Mouse (Mus musculus): ENCODE data around the gene Kif26b. TPM values are rescaled to one million over a fixed set of nuclear protein-coding genes. Genes with fewer than 3 reads are reported as not detected.

Kif26b gene
- 0.02 and 0.20 TPM in 2 replicates for total RNA-seq (2015)
- total RNA-seq (2017) = 0.04 TPM in 1 of 2 replicates, not detected in the other

DNA sequence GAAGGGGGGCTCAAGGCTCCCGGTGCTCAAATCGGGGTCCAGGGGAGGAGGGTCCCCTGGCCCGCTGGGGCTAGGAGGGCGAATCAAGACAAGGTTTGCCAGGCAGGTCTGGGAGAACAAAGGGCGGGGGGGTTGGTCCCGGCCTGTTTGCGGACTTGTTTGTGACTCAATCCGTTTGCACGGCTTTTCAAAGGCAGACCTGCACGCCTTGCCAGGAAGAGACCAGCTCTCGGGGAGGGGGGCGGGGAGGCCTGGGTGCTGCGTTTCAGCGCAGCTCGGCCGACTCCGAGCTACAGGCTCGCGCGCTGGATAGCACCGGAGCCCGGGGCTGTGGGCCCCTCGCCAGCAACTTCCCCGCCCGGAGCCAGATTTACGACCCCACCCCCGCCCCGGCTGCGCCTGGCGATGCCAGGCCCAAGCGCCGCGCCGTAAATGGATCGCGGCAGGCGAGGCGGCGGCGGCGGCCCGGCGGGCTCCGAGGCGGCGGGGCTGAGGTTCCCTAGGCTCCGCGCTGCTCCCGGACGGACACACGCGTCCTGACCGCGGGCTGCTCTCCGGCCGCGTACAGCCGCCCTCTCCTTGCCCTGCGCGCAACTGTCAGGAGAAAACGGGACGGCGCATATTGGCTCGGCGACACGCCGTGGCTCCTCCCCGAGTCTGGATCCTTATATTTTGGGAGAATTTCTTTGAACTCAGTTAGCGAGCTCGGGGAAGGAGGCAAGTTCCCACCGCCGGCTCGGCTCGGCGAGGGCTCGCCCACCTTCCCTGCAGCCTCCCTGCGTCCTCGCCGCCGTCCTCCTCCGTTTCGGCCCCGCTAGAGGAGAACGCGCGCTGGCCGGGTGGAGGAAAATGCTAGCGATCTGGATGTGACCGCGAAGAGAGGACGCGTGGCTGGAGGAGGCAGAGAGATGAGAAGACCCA, at the start of gene Kif26b:
Gene Kif26b, plus strand, starts transcription at position 695 of the 921 bp plus-strand sequence.
- ATAC-seq (ENCODE audit: poor library complexity, severe bottlenecking) = no peak

- ATAC-seq (ENCODE audit: poor library complexity, severe bottlenecking) = no peak
These were observed 45.1 kb upstream of the Kif26b start for GRCm38 (mm10) chr1:178483854-178484253.

DNA sequence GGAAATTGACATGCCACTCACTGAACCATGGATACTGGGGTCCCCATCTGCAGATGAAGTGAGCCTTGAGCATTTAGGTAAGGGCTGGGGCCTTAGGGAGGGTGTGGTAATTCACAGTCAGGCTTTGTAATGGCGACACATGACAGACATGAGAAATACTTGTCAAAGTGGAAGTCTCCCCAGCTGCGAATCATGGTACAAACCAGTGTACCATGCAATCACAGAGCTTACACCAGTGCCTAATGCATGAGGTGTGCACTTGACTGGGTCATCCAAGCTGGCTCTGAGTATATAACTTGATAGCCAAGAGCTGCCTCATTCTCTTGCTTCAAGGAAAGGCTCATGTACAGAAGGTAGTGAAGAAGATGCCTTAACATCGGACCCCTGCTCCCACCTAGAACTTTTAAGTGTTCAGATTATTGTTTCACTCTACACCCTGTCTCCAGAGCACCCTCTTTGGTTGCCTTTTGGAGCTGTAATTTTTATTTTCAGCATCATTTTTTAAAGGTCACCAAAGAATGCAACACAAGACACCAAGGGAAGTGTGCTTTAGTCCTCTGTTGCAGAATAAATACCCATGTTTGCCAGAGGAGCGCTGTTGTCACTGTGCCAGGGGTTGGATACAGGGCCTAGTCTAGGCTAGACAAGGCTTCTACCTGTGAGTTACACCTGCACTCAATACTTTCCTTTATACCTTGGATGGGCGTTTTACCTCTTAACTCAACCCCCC, 43.6 kb upstream of the Kif26b start:
- ATAC-seq (ENCODE audit: poor library complexity, severe bottlenecking) = peak; percentile 56

- no peak for ATAC-seq (ENCODE audit: poor library complexity, severe bottlenecking)
These were observed 43.1 kb upstream of the Kif26b start for GRCm38 (mm10) chr1:178485868-178486220.

DNA sequence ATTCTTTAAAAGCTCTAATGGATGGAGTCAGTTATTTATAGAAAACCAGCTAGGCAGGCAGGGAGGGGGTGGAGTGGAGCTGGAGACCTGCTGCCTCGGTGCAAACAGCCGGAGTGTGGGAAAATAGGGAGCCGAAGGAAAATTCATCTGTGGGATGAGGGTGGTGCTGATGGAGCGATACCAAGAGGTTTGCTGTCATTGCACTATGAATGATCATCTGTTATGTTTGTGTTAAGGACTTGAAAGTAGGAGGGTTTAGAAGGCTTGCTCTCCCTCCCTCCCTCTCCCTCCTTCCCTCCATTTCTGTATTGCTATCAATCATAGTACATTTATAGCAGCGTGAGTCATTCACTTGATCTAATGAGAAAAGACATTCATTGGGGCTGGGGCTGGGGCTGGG, 42.1 kb upstream of the Kif26b start:
- no peak for ATAC-seq (ENCODE audit: poor library complexity, severe bottlenecking)

- ATAC-seq (ENCODE audit: poor library complexity, severe bottlenecking) = peak; percentile 49
These were observed 39.8 kb upstream of the Kif26b start for GRCm38 (mm10) chr1:178489127-178489526.

GRCm38 (mm10) chr1:178491733-178492132, 37.2 kb upstream of the Kif26b start:
- peak; percentile 70 for ATAC-seq (ENCODE audit: poor library complexity, severe bottlenecking)

GRCm38 (mm10) chr1:178492493-178492892, 36.4 kb upstream of the Kif26b start:
- peak; percentile 22 for ATAC-seq (ENCODE audit: poor library complexity, severe bottlenecking)

DNA sequence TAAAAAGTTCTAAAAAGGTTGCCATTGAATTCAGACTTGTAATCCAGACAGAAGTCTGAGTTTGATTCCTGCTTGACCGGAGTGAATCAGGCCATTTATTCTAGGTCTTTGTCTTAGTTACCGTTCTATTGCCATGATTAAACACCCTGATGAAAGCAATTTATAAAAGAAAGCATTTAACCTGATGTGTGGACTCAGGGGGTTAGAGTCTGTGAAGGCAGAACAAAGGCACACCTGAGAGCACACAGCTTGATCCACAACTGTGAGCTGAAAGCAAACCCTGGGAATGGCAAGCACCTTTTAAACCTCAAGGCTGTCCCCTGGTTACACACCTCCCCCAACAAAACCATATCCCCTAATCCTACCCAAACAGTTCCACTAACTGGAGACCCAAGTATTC, 32.7 kb upstream of the Kif26b start:
- ATAC-seq (ENCODE audit: poor library complexity, severe bottlenecking) = no peak

DNA sequence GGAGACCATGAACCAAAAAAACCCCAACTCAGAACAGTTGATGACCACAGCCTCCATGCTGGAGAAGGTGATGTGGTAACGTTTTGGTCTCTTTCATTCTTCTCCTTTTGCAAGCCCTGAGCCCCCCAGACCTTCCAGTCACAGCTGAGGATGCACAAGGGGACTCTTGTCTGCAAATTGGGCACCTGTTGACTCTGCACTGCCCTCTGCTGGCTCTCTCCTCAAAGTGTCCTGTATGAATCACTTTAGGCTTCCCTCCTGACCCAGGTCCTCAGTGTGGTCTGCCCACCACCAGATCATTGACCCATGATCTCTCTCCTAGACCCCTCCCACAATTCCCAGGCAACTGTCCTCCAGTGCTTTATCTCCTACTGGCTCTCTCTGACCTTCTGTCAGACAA, 32.1 kb upstream of the Kif26b start:
- peak; percentile 92 for ATAC-seq (ENCODE audit: poor library complexity, severe bottlenecking)

DNA sequence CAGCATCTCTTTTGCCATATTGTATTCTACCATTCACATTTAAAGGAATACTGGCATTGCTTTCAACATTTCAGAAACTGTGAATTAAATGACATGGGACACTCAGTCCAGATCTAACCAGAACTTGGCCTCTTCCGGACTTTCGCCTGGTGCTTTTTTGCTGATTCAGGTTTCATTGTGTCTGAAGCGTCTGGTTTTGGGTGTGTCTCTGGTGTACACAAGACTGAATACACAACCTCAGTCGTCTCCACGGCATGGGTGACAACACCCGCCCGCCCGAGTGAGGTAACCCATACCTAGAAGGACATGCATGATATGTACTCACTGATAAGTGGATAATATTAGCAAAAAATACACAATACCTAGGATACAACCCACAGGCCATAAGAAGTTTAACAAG, 22.0 kb upstream of the Kif26b start:
- ATAC-seq (ENCODE audit: poor library complexity, severe bottlenecking) = no peak

- no peak for ATAC-seq (ENCODE audit: poor library complexity, severe bottlenecking)
These were observed 16.4 kb upstream of the Kif26b start for GRCm38 (mm10) chr1:178512323-178513031.

GRCm38 (mm10) chr1:178513954-178514353, 15.0 kb upstream of the Kif26b start:
- ATAC-seq (ENCODE audit: poor library complexity, severe bottlenecking) = no peak

- no peak for ATAC-seq (ENCODE audit: poor library complexity, severe bottlenecking)
These were observed 13.1 kb upstream of the Kif26b start for GRCm38 (mm10) chr1:178515839-178516238.

DNA sequence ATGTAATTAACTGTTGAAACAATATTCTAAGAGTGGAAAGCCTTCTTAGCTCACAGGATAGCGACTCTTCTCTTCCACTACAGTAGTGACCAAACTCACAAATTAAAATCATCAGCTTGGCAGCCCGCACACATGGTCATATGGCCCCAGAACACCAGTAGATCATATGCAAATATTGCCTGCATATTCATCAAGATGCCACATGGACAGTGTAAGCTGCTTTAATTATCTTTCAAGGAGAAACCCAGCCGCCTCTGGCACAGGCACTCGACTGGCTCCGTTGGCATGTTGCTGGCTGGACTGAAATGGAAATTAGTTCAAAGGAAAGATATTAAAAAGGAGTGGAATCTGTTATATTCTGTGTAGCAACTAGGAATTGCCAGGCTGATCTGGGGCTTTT, 6.5 kb upstream of the Kif26b start:
- ATAC-seq (ENCODE audit: poor library complexity, severe bottlenecking) = no peak

DNA sequence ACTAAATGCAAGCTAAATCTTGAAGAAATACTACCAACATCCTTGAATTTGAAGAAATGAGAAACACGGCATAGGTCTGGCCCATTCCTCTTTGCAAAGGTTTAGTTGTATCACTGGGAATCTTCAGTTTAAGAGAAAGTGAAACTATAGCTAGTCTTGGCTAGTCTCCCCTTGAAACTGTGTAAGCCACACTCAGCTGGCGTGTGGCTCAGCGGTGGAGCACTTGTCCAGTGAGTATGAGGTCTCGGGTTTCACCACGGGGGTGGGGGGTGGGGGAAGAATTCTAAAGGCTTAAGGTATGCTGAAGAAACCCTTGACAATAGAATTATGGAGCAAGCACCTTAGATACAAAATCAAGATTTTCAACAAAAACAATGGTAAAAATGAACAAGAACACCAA, 5.8 kb upstream of the Kif26b start:
- no peak for ATAC-seq (ENCODE audit: poor library complexity, severe bottlenecking)

GRCm38 (mm10) chr1:178527185-178527546, 1.8 kb upstream of the Kif26b start:
- ATAC-seq (ENCODE audit: poor library complexity, severe bottlenecking) = peak; percentile 60

GRCm38 (mm10) chr1:178527547-178528361, 1.2 kb upstream of the Kif26b start:
- ATAC-seq (ENCODE audit: poor library complexity, severe bottlenecking) = peak; percentile 28

DNA sequence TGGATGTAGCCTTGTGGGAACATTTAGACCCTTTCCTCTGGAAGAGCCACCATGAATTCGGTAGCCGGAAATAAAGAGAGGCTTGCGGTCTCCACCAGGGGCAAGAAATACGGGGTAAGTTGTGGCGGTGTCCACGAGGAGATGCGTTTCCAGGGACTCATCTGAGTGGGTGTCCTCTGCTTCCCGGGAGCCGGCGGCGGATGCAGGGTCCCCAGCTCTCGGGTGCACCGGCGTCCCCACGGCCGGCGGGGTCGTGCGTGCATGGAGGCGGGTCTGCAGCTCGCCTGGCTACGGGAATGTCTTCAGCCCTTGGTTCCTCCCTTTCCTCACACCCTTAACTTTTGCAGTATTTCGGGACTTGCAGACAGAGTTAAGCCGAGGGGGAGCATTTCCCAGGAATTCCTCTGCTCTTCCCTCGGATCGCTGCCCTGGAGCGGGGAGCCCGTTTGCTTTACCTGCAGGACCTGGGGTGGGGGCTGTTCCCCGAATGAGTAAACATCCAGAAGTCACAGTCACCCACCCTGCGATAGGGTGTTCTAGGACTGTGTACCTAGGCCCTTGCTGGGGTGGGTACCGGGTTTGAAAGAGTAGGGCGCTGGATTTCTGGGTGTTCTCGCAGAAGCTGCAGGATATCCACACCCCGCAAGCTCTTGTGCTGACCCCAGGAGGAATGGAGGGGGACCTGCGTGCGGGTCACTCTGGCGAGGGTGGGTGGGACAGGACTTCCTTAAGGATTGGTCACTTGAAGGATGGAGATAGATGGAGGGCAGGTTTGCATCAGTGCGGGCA, 781 bp downstream of the Kif26b start:
- ATAC-seq (ENCODE audit: poor library complexity, severe bottlenecking) = no peak
